Mouse (Mus musculus): ENCODE measurements around the gene Trmt10a. TPM values are rescaled to one million over a fixed set of nuclear protein-coding genes. Genes with fewer than 3 reads are reported as not detected.
A peak's percentile ranks its signal among the peaks of the same experiment; 100 is the strongest.

Trmt10a gene
- polyA plus RNA-seq, 1 experiment from 2014 or later: 8.8 TPM

DNA sequence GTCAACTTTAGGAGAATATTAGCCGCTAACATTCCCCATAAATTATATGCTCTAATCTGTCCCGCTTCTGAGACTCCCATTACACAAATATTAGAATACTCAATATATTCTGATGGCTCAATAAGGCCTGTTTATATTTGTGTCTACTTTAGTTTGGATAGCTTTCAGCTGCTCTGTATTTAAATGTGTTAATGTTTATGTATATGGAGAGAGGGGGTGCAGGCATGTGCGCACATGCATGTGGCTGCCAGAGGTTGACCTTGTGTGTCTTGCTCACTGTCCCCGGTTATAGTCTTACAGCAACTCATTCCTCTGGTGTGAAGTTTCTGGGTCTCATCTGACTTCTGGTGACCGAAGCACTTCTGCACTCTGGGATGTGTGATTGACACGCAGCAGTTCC lies 32.3 kb downstream of the Trmt10a start:
- Histone ChIP-seq H3K4me1 (no peaks in the 10 kb centered on the region), H3K4me3 (no peak overlapping the region), H3K9ac (no peak overlapping the region), H3K9me3 (replicated peaks) (no peaks in the 10 kb centered on the region), H3K27me3 (replicated peaks) (no peaks in the 10 kb centered on the region), H3K4me2 (no peak overlapping the region), H3K36me3 (no peaks in the 10 kb centered on the region), H3K27ac (no peak overlapping the region)
- ATAC-seq: no peak
- WGBS (ENCODE audit: insufficient replicate concordance): 80% methylated on average over 6 of the region's 6 CpGs

DNA sequence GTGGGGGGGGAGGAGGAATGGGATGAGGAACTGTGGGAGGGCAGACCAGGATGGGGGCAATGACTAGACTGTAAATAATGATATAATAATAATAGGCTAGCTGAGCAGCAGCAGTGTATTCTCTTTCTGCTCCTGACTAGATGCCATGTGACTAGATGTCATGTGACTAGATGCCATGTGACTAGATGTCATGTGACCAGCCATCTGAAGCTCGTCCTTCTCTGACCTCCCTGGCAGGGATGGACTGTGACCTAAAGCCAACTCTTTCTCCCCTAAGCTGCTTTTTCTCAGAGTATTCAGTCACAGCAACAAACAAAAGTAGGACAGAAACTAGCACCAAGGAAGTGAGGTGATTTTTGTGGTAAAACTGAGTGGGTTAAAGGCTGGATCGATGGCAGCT lies 38.8 kb downstream of the Trmt10a start:
- H3K27ac ChIP-seq: no peak overlapping the region
- no peak overlapping the region for H3K4me3 ChIP-seq
- H3K4me2 ChIP-seq: no peak overlapping the region
- no peaks in the 10 kb centered on the region for H3K27me3 ChIP-seq (replicated peaks)
- WGBS (ENCODE audit: insufficient replicate concordance): 64% methylated on average over 2 of the region's 2 CpGs
- no peak overlapping the region for H3K9ac ChIP-seq
- ATAC-seq: no peak
- H3K9me3 ChIP-seq (replicated peaks): no peaks in the 10 kb centered on the region
- H3K36me3 ChIP-seq: no peaks in the 10 kb centered on the region
- no peaks in the 10 kb centered on the region for H3K4me1 ChIP-seq

DNA sequence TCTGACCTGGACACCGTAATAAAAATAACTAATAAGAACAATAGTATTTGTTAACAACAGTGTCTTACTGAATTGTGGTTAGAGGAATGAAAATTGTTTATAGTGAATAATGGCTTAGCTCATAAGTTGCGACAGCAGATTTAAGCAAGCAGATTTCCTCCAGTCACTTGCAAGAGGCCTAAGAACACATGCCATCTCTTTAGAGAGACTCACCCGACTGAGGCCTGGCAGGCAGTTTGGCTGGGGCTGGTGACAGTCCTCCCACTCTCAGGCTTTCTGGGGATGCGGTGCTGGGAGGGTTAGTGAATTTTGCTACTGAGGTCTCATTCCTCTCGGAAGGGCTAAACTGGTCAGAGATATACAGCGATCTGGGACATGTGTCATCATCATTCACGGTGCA lies 40.1 kb downstream of the Trmt10a start:
- WGBS (ENCODE audit: insufficient replicate concordance): 72% methylated on average over 7 of the region's 7 CpGs
- Histone ChIP-seq H3K4me1 (no peaks in the 10 kb centered on the region), H3K27ac (no peak overlapping the region), H3K4me3 (no peak overlapping the region), H3K9me3 (replicated peaks) (no peaks in the 10 kb centered on the region), H3K27me3 (replicated peaks) (no peaks in the 10 kb centered on the region), H3K36me3 (no peaks in the 10 kb centered on the region), H3K4me2 (no peak overlapping the region), H3K9ac (no peak overlapping the region)
- ATAC-seq: no peak

DNA sequence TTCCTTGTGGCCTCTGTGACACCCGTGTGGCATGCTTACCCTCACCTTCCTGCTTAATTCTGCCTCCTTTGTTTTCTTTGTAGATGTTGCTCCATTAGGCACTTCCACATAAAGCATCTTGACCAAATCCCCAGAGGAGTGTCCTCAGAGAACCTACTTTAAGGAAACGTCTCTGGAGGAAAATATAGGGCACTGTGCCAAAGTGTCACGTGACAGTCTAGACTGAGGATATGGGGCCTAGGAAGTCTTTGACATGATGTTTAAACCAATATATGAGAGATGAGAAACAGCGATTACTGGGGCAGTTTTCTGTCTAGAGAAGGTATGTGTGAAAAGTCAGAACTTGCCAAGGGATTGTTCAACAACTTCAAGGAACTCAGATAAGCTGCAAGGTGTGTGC lies 42.0 kb downstream of the Trmt10a start:
- Histone ChIP-seq H3K4me3 (no peak overlapping the region), H3K9ac (no peak overlapping the region), H3K4me1 (no peaks in the 10 kb centered on the region), H3K4me2 (no peak overlapping the region), H3K36me3 (no peaks in the 10 kb centered on the region), H3K27ac (no peak overlapping the region), H3K9me3 (replicated peaks) (no peaks in the 10 kb centered on the region), H3K27me3 (replicated peaks) (no peaks in the 10 kb centered on the region)
- WGBS (ENCODE audit: insufficient replicate concordance): 66% methylated on average over 4 of the region's 4 CpGs
- no peak for ATAC-seq

DNA sequence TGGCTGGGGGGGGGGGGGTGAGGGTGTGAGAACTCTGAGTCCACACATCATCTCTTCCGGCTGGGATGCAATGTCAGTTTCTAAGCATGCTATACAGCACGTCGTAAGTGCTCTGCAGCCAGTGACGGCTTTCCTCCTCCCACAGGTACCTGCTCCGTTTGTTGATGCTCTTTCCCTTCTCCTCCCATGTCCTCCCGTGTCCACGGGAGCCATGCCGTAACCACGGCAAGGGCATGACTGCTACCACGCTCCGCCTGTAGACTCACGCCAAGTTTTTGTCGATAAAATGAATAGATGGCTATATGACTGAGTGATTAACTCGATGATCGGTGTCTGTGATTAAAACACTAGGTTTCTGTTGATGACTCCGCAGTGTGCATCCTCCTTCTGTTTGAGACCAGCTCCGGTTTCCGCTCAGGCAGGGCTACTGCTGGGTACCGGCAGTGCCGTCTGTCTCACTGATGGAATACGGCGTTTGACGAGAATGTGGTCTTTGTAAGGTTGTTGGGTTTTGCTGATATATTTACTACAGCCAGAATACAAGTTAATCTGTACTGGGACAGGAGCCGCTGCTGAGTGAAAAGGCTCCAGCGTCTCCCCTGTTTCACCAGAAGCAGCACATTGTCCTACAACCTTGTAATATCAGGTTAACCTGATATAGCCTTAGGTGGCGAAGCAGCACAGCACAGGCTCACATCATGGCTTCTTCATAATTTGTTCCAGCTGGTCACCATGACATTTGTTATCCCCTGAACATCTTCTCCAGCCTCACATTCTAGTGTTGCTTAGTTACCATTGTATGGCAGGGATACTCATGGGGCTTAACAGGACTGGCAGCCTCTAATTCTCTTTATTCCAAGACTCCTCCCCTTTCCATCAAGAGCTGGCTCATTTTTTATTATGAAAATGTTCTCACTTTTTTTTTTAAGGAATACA lies 43.0 kb downstream of the Trmt10a start:
- WGBS (ENCODE audit: insufficient replicate concordance): 80% methylated on average over 26 of the region's 26 CpGs
- Histone ChIP-seq H3K36me3 (no peaks in the 10 kb centered on the region), H3K4me1 (no peaks in the 10 kb centered on the region), H3K27me3 (replicated peaks) (no peaks in the 10 kb centered on the region), H3K4me3 (no peak overlapping the region), H3K4me2 (no peak overlapping the region), H3K9me3 (replicated peaks) (no peaks in the 10 kb centered on the region), H3K9ac (no peak overlapping the region), H3K27ac (no peak overlapping the region)
- no peak for ATAC-seq

DNA sequence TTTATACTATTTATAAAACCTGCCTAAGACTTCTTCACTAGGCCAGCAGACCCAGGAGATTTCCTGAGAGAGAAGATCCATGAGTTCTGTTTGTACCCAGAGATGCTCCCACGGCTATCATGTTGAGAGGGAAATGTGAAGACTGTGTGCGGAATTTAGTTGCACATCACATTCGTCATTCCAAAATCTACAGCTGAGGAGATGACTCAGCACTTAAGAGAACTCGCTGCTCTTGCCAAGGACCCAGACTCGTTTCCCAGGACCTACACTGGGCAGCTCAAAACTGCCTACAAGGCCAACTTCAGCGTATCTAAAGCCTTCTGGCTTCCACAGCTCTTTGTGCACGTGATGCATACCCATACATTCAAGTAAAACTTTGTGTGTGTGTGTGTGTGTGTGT lies 49.0 kb downstream of the Trmt10a start:
- Histone ChIP-seq H3K4me3 (no peak overlapping the region), H3K9me3 (replicated peaks) (no peaks in the 10 kb centered on the region), H3K27me3 (replicated peaks) (no peaks in the 10 kb centered on the region), H3K9ac (no peak overlapping the region), H3K4me2 (no peak overlapping the region), H3K36me3 (no peaks in the 10 kb centered on the region), H3K4me1 (no peaks in the 10 kb centered on the region), H3K27ac (no peak overlapping the region)
- no peak for ATAC-seq
- 66% methylated on average over 7 of the region's 7 CpGs for WGBS (ENCODE audit: insufficient replicate concordance)

DNA sequence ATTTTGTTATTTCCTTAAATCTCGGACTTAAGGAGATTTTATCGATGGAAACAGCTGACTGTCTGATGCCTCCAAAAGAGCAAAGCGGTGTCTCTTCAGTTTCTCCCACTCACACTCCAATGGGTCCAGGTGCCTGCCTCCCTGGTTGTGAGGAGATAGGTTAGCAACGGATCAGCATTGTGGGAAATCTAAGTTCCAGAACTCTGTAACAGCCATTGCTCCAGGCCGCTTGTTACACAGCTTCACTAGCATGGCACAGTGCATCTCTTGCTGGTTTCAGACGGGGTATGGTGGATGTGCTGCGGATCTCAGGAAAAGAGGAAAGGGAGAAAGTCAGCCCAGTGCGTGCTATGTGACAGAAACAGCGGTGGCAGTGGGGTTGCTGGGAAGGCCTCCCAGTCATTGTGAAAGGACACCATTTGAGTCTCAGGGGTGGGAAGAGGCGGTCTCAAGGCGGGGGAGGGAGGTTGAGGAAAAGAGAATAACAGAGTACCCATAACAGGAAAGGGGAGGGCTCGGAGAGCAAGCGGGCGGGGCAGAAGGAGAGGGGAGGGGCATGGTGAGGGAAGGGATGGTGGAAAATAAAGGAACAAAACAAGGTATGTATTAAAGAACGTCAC lies 50.5 kb downstream of the Trmt10a start, which contains the start of gene 4930579F01Rik:
TSS of gene 4930579F01Rik (minus strand) at position 143 of the 620 bp plus-strand sequence.
- Histone ChIP-seq H3K9me3 (replicated peaks) (no peaks in the 10 kb centered on the region), H3K27ac (no peak within 1 kb of the TSS), H3K4me3 (no peak within 1 kb of the TSS), H3K4me1 (no peaks in the 10 kb centered on the region), H3K9ac (no peak within 1 kb of the TSS), H3K36me3 (no peaks in the 10 kb centered on the region), H3K27me3 (replicated peaks) (no peaks in the 10 kb centered on the region), H3K4me2 (no peak within 1 kb of the TSS)
- 61% methylated on average over 15 of the region's 15 CpGs for WGBS (ENCODE audit: insufficient replicate concordance)
- no peak for ATAC-seq

DNA sequence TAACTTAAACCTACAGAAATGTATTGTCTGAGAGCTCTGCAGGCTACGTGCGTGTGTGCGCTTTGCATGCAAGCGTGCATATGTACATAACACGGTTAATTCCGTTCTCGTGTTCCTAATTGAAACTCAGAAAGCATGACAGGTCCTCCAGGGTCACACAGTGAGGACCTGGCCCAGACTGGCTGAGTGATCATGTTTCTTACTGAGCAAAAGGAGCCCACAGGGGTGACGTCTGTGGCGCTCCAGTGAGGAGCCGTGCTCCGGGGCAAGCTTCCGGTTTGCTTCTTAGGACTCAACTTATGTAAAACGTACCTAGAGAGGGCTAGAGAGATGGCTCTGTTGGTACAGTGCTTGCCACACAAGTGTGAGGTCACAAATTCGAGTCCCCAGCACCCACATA lies 53.8 kb downstream of the Trmt10a start:
- no peak for ATAC-seq
- Histone ChIP-seq H3K9ac (no peak overlapping the region), H3K4me1 (no peaks in the 10 kb centered on the region), H3K4me2 (no peak overlapping the region), H3K27ac (no peak overlapping the region), H3K9me3 (replicated peaks) (no peaks in the 10 kb centered on the region), H3K27me3 (replicated peaks) (no peaks in the 10 kb centered on the region), H3K36me3 (no peaks in the 10 kb centered on the region), H3K4me3 (no peak overlapping the region)
- WGBS (ENCODE audit: insufficient replicate concordance): 77% methylated on average over 14 of the region's 14 CpGs

DNA sequence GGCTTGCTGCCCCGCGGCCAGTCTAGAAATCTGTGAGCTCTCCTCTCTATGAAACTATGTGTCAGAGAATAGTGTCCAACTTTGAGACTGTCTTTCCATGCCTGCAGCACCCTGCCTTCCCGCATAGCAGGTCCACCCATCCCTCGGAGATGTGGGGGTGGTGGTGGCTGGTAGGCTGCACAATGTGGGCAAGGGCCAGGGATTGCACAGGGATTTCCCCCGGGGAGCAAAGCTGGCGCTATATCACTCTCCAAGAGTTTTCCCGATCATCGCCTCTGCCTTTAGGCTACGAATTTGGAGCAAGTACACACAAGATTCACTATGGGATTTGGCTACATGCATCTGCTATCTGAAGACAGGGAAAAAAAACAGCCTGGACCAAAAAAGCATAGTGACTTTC lies 54.3 kb downstream of the Trmt10a start:
- H3K4me1 ChIP-seq: no peaks in the 10 kb centered on the region
- no peak for ATAC-seq
- no peaks in the 10 kb centered on the region for H3K9me3 ChIP-seq (replicated peaks)
- no peaks in the 10 kb centered on the region for H3K27me3 ChIP-seq (replicated peaks)
- no peak overlapping the region for H3K4me3 ChIP-seq
- WGBS (ENCODE audit: insufficient replicate concordance): 61% methylated on average over 9 of the region's 9 CpGs
- no peak overlapping the region for H3K9ac ChIP-seq
- no peak overlapping the region for H3K4me2 ChIP-seq
- H3K27ac ChIP-seq: no peak overlapping the region
- H3K36me3 ChIP-seq: no peaks in the 10 kb centered on the region

DNA sequence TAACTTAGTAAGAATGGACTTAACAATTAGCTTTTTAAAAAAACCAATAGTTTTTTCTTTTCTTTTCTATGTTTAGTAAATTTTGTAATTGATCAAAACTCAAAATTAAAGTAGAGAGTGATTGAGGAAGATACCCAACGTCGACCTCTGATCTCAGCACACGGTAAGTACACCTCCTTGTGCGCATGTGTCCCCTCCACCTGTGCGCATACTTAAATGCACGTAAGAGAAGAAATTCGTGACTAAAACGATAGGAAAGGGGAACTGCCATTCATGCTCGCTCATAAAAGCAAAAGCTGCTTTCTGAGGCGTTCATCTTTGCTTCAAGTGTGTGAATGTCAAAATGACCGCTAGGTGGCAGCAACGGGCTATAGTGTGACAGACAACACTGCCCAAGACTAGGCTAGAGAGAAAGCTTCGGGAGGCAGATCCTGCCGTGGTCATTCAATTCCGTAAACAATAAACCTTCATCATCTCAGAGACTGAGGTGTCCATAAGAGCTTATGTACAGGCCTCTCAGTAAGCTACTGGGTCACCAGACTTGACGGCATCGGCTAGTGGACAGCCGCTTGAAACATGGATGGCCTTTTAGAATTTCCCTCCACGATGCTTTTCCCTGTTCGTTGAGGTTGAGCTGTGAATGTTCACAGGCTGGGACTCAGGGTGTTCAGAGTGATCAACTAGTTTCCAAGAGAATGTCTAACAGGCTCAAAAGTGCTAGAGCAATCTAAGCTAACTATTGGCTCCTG lies 54.9 kb downstream of the Trmt10a start:
- Histone ChIP-seq H3K4me2 (peak overlapping the region; percentile 43), H3K9ac (no peak overlapping the region), H3K4me3 (no peak overlapping the region), H3K4me1 (no peaks in the 10 kb centered on the region), H3K36me3 (no peaks in the 10 kb centered on the region), H3K27ac (no peak overlapping the region), H3K9me3 (replicated peaks) (no peaks in the 10 kb centered on the region), H3K27me3 (replicated peaks) (no peaks in the 10 kb centered on the region)
- WGBS (ENCODE audit: insufficient replicate concordance): 34% methylated on average over 20 of the region's 20 CpGs
- ATAC-seq: no peak

DNA sequence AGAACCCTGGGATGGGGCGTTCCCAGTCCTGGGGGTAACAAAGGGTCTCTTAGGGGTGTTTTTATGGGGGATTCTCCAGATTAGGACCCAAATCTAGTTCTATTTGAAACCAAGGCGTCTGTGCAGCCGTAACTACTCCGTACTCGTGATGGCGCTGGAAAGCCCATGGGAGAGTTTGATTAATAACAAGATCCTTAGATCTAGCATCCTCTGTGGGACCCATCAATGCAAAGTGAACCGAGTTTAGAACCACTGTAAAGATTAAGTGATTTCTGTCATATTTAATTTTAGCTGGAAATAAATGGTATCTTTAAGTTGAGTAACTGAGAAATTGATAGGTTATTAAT lies 55.4 kb downstream of the Trmt10a start:
- Histone ChIP-seq H3K36me3 (no peaks in the 10 kb centered on the region), H3K9me3 (replicated peaks) (no peaks in the 10 kb centered on the region), H3K4me3 (no peak overlapping the region), H3K9ac (no peak overlapping the region), H3K27me3 (replicated peaks) (no peaks in the 10 kb centered on the region), H3K27ac (no peak overlapping the region), H3K4me1 (no peaks in the 10 kb centered on the region), H3K4me2 (no peak overlapping the region)
- 61% methylated on average over 7 of the region's 7 CpGs for WGBS (ENCODE audit: insufficient replicate concordance)
- no peak for ATAC-seq

DNA sequence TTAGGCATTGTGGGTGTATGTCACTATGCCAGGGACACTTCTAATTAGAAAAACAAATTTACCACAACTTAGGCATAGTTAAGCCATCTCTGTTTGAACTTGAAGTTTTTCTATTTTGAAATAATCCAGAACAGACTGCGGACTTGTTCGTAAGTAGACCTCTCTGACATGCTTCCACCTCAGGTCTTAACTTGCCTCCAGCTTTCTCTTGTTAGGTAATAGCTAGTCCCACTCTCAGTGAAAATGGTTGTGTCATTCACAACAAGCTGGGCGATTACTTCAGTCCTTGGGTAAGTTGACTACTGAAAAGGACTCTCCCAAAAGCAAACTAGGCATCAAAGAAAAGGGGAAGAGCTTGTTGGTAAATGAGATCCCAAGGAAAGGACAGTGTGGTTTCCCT lies 65.6 kb downstream of the Trmt10a start:
- Histone ChIP-seq H3K36me3 (no peaks in the 10 kb centered on the region), H3K9me3 (replicated peaks) (no peaks in the 10 kb centered on the region), H3K27me3 (replicated peaks) (no peaks in the 10 kb centered on the region), H3K9ac (no peak overlapping the region), H3K4me3 (no peak overlapping the region), H3K4me2 (no peak overlapping the region), H3K4me1 (no peaks in the 10 kb centered on the region), H3K27ac (no peak overlapping the region)
- 67% methylated on average over 3 of the region's 3 CpGs for WGBS (ENCODE audit: insufficient replicate concordance)
- ATAC-seq: no peak

Data from liver, embryonic 12.5 days (tissue).